Mouse (Mus musculus) liver, postnatal 0 days (tissue): ENCODE measurements around the gene Gm13090. TPM values are rescaled to one million over a fixed set of nuclear protein-coding genes. Genes with fewer than 3 reads are reported as not detected.
A peak's percentile ranks its signal among the peaks of the same experiment; 100 is the strongest.

Source experiments
- ATAC-seq: fragments of 200-750 bp; cut with Nextera tagmentation; 2 replicates; pipeline ENCODE4 v1.8.0; 2017; ENCODE audit warnings: mild to moderate bottlenecking, moderate library complexity
- DNase-seq: peaks from one replicate; pipeline ENCODE4 v3.0.0-alpha.2; 2016
- H3K27ac ChIP-seq: fragments of 300-500 bp; sonication (generic); 2 replicates; pipeline ENCODE4 v1.5.1; 2014; ENCODE audit warnings: antibody characterized with exemption, moderate library complexity, mild to moderate bottlenecking, low read depth
- H3K27me3 ChIP-seq: fragments of 300-500 bp; sonication (generic); 2 replicates; pipeline ENCODE4 v1.6.1; 2014; ENCODE audit warnings: low read length, control low read depth, mixed read lengths; ENCODE audit not compliant: insufficient read depth
- H3K36me3 ChIP-seq: fragments of 300-500 bp; sonication (generic); replicated peaks from 2 replicates; pipeline ENCODE4 v1.6.1; 2014; ENCODE audit warnings: mild to moderate bottlenecking, control low read depth, low read length, moderate library complexity, mixed read lengths; ENCODE audit not compliant: insufficient read depth
- H3K4me1 ChIP-seq: fragments of 300-500 bp; sonication (generic); 2 replicates; pipeline ENCODE4 v1.6.1; 2014; ENCODE audit warnings: antibody characterized with exemption, mild to moderate bottlenecking, control low read depth; ENCODE audit not compliant: insufficient read depth
- H3K4me2 ChIP-seq: fragments of 300-500 bp; sonication (generic); 2 replicates; pipeline ENCODE4 v1.6.1; 2014; ENCODE audit warnings: low read depth, mild to moderate bottlenecking, low read length, moderate library complexity, mixed read lengths
- H3K4me3 ChIP-seq: fragments of 300-500 bp; sonication (generic); 2 replicates; pipeline ENCODE4 v1.5.1; 2014; ENCODE audit warnings: low read depth, low read length
- H3K9ac ChIP-seq: fragments of 300-500 bp; sonication (generic); replicated peaks from 2 replicates; pipeline ENCODE4 v1.6.1; 2014; ENCODE audit warnings: mild to moderate bottlenecking, moderate library complexity
- H3K9me3 ChIP-seq: fragments of 300-500 bp; sonication (generic); 2 replicates; pipeline ENCODE4 v1.6.1; 2016; ENCODE audit warnings: mild to moderate bottlenecking, control low read depth, low read length, mixed read lengths
- CTCF ChIP-seq: sonication (generic); IDR thresholded peaks from 2 replicates; pipeline ENCODE4 v1.5.1; 2016; ENCODE audit warnings: antibody characterized with exemption, low read depth
- EP300 ChIP-seq: IDR thresholded peaks from 2 replicates; pipeline ENCODE4 v1.6.1; 2016; ENCODE audit warnings: antibody characterized with exemption, low read depth, mild to moderate bottlenecking
- WGBS: fragments of 180-500 bp; shearing (Covaris S2); extraction: QIAGEN DNeasy Blood & Tissue Kit; methylation state at CpG from one replicate; pipeline ENCODE4 v1.1.7; 2014; ENCODE audit not compliant: insufficient replicate concordance; 5-methylcytosine and 5-hydroxymethylcytosine counted together
- polyA plus RNA-seq: library from polyadenylated mRNA; unstranded; fragments of >200 nt; fragmentation: Nextera tagmentation; extraction: Ambion mirVana; gene quantifications from 2 replicates; pipeline ENCODE4 v1.2.1, GENCODE M21; 2015

Gm13090 gene
- polyA plus RNA-seq, 1 experiment from 2014 or later = not detected

DNA sequence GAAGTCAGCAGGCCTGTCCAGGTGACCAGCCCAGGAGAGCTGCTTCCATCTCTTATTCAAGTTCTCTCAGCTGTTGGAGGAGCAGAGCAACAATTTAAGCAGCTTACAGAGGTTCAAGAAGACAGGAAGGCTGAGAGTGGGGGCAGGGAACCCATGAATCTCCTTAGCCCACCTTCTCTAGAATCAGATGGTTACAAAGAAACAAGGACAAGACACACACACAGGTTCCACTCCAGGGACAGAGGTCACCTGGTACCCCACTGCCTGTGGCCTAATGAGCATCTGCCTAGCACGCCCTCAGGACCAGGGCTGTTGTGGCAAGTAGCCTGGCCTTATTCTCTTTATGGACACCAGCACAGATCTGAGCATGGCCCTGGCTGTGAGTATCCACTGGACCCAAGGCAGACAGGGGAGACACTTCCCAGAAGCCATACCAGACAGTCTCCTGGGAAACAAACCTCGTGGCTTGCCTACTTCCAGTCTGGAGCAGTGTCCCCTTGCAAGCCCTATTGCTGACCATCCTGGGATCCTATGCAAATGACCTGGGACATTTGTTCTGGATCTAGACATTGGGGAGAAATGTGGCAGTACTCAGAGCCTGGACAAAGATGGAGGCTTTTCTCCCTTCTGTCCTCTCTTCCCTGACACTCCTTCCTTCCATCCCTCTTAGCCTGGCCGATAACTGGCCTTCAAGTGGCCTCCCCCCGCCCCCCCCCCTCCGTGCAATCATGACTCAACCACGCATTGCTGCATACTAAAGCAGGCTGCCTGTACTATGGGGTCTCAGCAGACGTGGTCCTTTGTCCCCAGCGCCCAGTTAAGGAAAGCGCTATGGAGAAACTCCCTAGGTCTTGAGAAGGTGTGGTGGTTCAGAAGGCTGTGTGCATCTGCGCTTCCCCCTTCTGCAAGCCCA lies 38.5 kb downstream of the Gm13090 start:
- no peaks in the 10 kb centered on the region for H3K4me1 ChIP-seq
- no peak overlapping the region for H3K4me3 ChIP-seq
- no peaks in the 10 kb centered on the region for H3K36me3 ChIP-seq
- no peaks in the 10 kb centered on the region for H3K9me3 ChIP-seq
- peak overlapping the region; percentile 50; the same call in 1 of the 2 replicates for H3K4me2 ChIP-seq
- DNase-seq = no peak
- no peak overlapping the region for H3K27ac ChIP-seq
- no peak for ATAC-seq
- no peak overlapping the region for H3K9ac ChIP-seq
- TF ChIP-seq CTCF (no peak), EP300 (no peak)
- H3K27me3 ChIP-seq = peaks cover 27% of the 10 kb centered on the region
- 19% methylated on average over 9 of the region's 10 CpGs for WGBS

DNA sequence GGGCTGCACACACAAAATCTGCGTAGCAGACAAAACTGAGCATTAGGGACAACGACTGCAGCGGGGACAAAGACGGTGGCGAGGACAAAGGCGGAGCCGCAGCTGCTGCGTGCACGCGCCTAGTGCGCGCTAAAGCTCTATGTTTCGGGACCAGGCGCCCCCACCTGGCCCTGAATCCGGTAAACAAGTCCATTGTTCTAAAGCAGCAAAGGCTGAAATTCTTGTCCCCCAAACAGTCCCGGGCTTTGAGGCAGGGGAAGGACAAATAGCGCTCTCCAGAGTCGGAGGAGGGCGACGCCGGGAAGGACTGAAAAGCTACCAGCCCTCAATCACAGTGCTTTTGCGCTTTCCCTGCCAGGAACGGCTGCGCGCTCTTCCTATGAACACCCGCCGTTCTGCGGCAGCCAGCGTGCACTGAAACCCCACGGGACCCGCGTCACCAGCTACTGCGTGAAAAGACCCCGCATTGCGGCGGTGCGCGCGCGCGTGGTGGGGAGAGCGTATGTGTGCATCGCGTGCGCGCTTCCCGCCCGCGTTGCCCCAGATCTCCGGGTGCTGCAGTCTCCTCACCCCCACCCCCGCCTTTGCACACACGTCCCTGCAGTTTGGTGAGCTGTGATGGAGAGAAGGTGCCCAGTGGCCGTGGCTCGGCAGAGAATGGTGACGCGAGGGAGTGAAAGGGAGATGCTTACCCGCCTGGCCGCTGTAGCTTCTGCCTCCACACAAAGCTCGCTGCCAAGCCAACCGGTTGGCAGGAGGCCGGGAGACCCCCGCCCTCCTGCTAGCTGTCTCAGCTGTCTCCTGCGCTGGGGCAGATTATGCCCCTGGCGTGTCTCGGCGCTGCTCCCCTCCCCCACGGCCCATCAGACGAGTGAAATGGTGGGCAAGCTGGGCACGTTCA lies 39.5 kb downstream of the Gm13090 start:
- WGBS = 2% methylated on average over 69 of the region's 69 CpGs
- Histone ChIP-seq H3K4me1 (no peaks in the 10 kb centered on the region), H3K36me3 (no peaks in the 10 kb centered on the region), H3K4me2 (peak overlapping the region; percentile 50), H3K9me3 (no peaks in the 10 kb centered on the region), H3K4me3 (peak overlapping the region; percentile 13; the same call in 1 of the 2 replicates), H3K27ac (no peak overlapping the region), H3K9ac (no peak overlapping the region), H3K27me3 (peaks cover 29% of the 10 kb centered on the region)
- TF ChIP-seq CTCF = no peak
- no peak for TF ChIP-seq EP300
- no peak for DNase-seq
- no peak for ATAC-seq

DNA sequence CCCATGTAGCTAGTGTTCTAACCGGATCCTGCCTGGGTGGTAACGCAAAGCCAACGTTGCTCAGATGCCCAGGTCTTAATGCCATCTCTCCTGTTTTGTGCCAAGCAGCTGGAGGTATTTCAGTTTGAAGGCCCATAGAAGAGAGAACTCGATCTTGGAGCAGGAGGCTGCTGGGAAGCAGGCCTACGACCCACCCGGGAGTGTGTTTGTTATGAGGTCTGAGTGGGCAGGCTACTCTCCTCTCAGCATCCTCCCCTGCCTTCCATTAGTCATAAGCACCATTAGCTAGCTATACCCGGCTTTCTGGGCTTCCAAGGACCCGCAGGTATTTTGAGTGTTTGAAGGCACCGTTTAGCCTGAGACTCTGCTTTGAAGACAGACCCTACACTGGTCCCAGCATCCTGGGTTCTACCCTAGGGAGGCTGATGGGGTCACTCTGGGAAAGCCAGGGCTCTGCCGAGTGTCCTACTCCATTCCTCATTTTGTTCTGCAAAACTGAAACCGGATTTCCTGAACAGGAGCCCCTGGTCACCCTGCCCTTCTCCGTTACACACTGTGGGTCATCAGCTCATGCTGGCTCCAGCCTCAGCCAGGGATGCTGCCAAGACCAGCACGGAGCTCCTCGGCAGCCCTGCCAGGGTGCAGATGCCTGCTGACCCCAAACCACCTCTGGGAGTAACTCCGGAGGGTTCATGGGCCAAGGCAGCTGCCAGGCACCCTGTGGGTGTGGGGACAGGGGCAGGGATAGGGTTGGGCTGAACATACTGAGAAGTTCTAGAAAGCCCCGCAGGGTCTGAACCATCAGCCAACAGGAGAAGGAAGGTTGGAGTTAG lies 40.6 kb downstream of the Gm13090 start:
- DNase-seq (no peak), ATAC-seq (no peak)
- H3K9ac ChIP-seq = no peak overlapping the region
- no peak overlapping the region for H3K4me3 ChIP-seq
- no peaks in the 10 kb centered on the region for H3K9me3 ChIP-seq
- TF ChIP-seq EP300 = no peak
- TF ChIP-seq CTCF = no peak
- H3K4me2 ChIP-seq = no peak overlapping the region
- no peaks in the 10 kb centered on the region for H3K36me3 ChIP-seq
- WGBS = 62% methylated on average over 16 of the region's 16 CpGs
- no peaks in the 10 kb centered on the region for H3K4me1 ChIP-seq
- H3K27ac ChIP-seq = no peak overlapping the region
- H3K27me3 ChIP-seq = peaks cover 29% of the 10 kb centered on the region

DNA sequence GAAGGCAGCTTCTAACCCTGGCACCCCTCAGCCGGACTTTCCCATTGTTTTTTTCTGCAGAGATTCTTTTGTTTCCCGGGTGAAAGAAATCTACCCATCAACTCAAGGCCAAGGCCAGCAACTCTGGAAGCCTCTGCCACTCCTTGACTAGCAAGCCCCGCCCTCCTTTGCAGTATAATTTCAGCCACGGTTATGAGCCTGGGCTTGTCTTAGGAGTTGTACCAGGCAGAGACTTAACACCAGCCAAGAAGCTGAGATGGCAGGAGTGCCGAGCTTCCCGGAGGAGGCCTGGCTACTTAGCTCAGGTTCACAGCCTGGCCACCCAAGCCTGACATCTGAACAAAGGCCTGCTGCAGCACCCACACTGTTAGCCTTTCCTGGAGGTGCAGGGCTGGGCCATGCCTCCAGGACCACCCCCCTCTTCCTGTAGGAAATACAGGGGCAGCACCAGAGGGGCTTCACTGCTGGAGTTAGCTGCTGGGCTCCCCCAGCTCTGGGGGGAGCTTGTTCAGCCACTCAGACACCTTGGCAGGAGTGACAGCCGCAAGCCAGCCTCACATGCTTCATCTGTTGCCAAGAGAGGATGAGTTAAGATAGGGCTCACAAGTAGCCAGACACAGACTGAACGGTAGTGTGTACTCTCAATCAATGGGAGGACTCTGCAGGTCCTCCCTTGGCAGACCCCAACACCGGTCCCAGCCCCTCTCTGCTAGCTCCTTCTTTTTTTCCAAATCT lies 41.6 kb downstream of the Gm13090 start:
- H3K4me2 ChIP-seq = no peak overlapping the region
- no peak overlapping the region for H3K27ac ChIP-seq
- no peak overlapping the region for H3K9ac ChIP-seq
- no peaks in the 10 kb centered on the region for H3K36me3 ChIP-seq
- no peak for ATAC-seq
- H3K27me3 ChIP-seq = peaks cover 29% of the 10 kb centered on the region
- no peak overlapping the region for H3K4me3 ChIP-seq
- DNase-seq = no peak
- TF ChIP-seq EP300 (no peak), CTCF (no peak)
- no peaks in the 10 kb centered on the region for H3K9me3 ChIP-seq
- WGBS = 71% methylated on average over 9 of the region's 9 CpGs
- no peaks in the 10 kb centered on the region for H3K4me1 ChIP-seq

DNA sequence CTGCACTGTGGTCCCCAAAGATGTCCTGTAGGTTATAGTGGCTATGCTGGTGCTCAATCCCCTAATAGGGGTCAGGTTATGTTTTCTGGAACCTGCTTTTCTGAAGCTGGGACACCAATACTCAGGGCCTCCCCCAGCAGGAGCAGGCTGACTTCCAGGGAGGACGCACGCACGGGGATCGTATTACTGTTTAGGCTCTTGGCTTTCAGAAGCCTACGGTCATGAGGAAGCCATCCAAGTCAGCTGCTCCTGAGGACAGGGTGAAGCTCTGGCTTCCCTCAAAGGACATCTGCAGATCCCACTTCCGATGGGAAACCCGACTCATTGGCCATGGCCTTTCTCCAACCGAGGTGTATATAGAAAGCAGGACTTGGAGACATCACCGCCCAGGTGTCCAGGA lies 43.1 kb downstream of the Gm13090 start:
- ATAC-seq (no peak), DNase-seq (no peak)
- no peak overlapping the region for H3K4me3 ChIP-seq
- no peak overlapping the region for H3K9ac ChIP-seq
- no peaks in the 10 kb centered on the region for H3K36me3 ChIP-seq
- no peak overlapping the region for H3K27ac ChIP-seq
- no peaks in the 10 kb centered on the region for H3K4me1 ChIP-seq
- TF ChIP-seq EP300 (no peak), CTCF (no peak)
- H3K4me2 ChIP-seq = no peak overlapping the region
- no peaks in the 10 kb centered on the region for H3K9me3 ChIP-seq
- 70% methylated on average over 9 of the region's 9 CpGs for WGBS
- peaks cover 29% of the 10 kb centered on the region for H3K27me3 ChIP-seq
